Mouse (Mus musculus) spleen, postnatal 36 days (tissue): Measurements from ENCODE around the gene Neurog1.

Experiments
- DNase-seq, 2 experiments: peaks; one replicate each; pipeline ENCODE4 v3.0.0; 2022; ENCODE audit warnings: low spot score in 2 of 2, mixed read lengths in 1 of 2

Gene Neurog1

GRCm38 (mm10) chr13:56251924-56252619 is at the start of gene Neurog1:
Gene Neurog1, minus strand, starts transcription at chr13:56252163.
- DNase-seq: no peak

DNA sequence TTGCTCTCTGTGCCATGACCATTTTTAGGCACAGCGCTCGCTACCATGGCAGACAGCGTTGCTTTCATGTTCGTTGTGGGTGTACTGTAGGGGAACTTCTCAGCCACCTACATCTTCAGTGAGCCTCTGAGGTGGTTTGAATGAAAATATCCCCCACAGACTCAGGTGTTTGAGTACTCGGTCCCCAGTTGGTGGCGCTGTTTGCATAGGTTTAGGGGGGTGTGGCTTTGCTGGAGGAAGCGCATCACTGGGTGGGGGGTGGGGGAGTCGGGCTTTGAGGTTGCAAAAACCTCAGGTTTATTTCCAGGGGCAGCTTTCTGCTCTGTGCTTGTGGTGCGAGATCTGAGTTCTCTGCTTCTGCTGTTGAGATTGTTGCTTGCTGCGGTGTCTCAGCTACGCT is 47.4 kb upstream of the Neurog1 start:
- no peak for DNase-seq

- no peak for DNase-seq
Measured at GRCm38 (mm10) chr13:56296659-56297020, 44.7 kb upstream of the Neurog1 start.

- DNase-seq: no peak
Measured at GRCm38 (mm10) chr13:56295943-56296658, 44.1 kb upstream of the Neurog1 start, which contains the start of gene Cxcl14. Gene Cxcl14, minus strand, starts transcription at chr13:56296551.

DNA sequence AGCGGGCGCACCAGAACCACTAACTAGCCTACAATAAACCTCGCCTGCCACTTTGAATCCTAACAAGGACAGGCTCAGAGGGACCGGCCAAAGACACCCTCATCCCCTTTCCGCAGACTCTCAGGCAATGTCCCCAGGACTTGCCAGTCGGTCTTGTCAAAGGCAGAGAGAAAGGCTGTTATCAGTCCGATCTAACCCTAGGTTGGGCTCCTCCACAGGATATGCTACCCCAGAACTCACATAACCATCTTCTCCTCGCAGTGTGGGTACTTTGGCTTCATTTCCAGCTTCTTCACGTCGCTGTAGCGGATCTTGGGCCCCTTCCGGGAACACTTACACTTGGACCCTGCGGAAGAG is 43.6 kb upstream of the Neurog1 start:
- no peak for DNase-seq

- no peak for DNase-seq
Measured at GRCm38 (mm10) chr13:56294908-56295307, 42.9 kb upstream of the Neurog1 start.

DNA sequence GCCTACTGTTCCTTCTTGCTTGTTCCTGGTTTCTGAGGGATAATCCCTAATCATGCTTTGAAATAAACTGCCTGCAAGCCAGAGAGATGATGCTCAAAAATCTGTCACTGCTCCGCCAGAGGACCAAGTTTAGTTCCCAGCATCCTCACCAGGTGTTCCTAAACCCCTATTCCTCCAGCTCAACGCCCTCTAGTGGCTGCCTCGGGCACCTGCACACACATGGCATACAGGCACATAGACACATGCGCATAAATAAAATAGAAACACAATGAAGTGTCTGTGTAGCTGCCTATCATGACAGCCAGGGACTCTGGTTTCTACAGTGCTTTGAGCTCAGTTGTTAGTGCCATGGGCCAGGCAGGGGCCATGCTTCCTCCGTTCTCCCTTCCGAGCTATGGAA is 38.0 kb upstream of the Neurog1 start:
- no peak for DNase-seq

DNA sequence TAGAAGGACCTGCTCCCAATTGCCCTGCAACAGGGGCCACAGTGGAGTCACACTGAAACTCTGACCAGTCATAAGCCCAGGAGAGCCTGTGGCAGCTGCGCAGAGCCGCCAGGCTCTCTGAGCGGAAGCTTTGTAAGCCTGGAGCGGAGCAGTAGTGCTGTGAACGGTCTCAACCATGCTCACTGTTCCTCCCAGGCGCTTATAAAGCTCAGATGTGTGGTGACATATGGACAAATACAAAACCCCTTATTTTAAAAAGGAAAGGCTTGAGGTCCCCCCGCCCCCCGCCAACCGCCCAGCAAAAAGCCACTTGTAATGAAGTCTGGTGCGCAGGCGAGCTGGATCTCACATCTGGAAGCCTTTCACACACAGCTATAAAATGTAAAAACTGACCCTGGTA is 37.3 kb upstream of the Neurog1 start:
- DNase-seq: no peak

- no peak for DNase-seq
Measured at GRCm38 (mm10) chr13:56288601-56289000, 36.6 kb upstream of the Neurog1 start.

- DNase-seq: no peak
Measured at GRCm38 (mm10) chr13:56287091-56287490, 35.1 kb upstream of the Neurog1 start.

DNA sequence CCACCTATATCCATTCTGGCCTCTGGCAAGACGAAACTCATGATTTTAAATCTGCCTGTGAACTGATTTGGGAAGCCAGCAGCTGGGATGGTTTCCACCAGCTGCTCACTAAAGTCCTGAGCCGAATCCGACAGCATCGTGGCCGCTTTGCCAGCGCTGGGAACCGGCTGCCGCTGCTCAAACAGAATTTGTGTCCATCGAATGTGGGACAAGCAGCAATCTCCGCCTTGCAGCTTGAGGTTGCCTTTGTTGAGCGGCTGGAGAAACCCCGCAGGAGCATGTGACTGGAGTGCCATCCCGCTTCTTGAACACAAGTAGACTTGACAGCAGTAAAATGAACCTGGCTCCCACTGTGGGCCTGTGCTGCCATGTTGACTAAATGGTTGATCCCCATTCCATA is 31.4 kb upstream of the Neurog1 start:
- no peak for DNase-seq

- DNase-seq: no peak
Measured at GRCm38 (mm10) chr13:56280356-56280755, 28.4 kb upstream of the Neurog1 start.

DNA sequence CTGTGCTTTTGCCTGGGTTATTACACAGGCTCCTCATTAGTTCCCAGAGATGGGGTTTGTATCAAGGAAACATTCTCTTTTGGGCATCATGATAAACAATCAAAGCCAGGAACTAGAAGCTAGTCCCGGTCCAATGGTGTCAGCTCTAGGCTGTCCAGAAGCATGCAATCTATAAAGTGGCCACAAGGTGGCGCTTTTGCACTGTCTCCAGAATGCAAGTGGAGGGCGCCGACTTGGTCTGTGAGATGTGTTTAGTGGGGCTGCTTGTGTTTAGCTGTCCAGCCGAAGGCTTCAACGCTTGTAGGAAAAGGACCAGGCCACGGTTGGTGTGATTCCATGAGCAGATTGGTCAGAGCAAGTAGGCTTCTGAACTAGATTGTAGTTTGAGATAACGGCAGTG is 27.5 kb upstream of the Neurog1 start:
- peak; percentile 7 to 14 for DNase-seq

- no peak for DNase-seq
Measured at GRCm38 (mm10) chr13:56275171-56275570, 23.2 kb upstream of the Neurog1 start.

GRCm38 (mm10) chr13:56270124-56270523 is 18.2 kb upstream of the Neurog1 start:
- DNase-seq: no peak

DNA sequence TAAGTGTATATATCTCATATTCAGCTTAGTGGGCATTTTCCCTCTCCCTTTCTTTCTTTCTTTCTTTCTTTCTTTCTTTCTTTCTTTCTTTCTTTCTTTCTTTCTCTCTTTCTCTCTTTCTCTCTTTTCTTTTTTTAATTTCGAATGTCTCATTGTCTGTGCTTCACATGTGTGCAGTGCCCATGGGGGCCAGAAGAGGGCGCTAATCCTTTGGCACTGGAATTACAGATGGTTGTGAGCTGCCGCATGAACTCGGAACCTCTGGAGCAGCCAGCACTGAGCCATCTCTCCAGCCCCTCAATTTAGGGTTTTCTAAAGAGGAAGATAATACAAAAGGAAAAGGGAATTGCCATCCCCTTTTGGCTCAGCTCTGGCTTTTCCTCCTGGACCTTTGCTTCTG is 15.4 kb upstream of the Neurog1 start:
- no peak for DNase-seq

GRCm38 (mm10) chr13:56266435-56266834 is 14.5 kb upstream of the Neurog1 start:
- no peak for DNase-seq

- no peak for DNase-seq
Measured at GRCm38 (mm10) chr13:56265661-56266060, 13.7 kb upstream of the Neurog1 start.

DNA sequence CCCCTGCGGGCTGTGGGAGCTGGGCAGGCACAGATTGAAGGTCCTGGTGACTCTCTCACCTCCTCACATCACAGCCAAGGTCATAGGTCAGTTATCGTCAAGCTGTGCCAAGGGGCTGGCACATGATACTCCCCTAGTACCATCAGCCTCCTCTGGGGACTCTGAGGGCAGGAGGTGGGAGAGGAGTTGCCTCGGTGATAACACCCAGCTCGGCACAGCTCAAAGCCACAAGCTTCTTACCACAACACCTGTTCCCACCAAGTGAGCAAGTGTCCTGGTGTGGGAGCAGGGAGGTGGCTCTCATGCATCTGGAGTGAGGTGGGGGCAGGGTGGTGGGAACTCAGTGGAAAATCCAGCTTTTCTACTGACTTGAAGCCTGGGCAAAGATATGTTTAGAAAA is 10.3 kb upstream of the Neurog1 start:
- DNase-seq: no peak

DNA sequence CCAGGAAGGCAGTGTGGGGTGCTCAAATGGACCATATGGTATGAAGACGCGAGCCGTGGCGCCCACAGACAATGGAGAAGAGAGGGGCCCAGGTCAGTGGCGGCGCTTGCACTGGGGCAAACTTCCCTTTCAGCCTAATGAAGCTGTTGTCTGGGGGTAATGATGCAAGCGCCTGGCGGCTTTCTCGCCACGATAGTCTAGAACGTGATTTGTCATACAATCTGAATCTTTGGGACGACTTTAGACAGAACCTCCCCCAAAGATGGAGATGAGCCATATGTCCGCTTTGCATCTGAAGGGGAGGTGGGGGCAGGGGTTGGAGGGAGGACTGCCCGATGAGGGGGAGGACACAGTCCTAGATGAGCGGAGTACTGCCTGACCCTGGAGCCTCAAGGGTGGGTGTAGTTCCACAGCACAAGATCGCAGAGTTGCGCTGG is 8.4 kb upstream of the Neurog1 start:
- DNase-seq: no peak

DNA sequence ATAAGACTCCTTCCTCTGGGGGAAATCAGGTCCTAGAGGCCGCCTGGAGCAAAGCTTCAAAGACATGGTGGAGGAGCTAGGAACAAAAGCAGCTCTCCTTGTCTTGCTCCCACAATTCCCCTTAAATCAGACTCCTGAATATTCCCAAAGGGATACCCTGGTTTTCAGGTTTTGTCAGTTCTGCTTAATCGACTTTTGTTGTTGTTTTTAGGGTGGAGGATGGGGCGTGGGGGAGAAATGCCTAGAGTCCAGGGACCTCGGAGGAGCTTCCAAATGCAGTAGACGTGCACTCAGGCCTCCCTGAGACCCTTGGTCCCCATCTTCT is 7.9 kb upstream of the Neurog1 start:
- DNase-seq: no peak

GRCm38 (mm10) chr13:56259021-56259925 is 7.3 kb upstream of the Neurog1 start:
- DNase-seq: no peak
